Mouse (Mus musculus): ENCODE data around the gene Cacna1e. TPM values are rescaled to one million over a fixed set of nuclear protein-coding genes. Genes with fewer than 3 reads are reported as not detected.
A peak's percentile ranks its signal among the peaks of the same experiment; 100 is the strongest.

Cacna1e gene
- polyA plus RNA-seq, 1 experiment from 2014 or later = 0.02 TPM

GRCm38 (mm10) chr1:154802301-154802904 lies 81.9 kb downstream of the Cacna1e start:
- no peaks in the 10 kb centered on the region for H3K27me3 ChIP-seq
- no peaks in the 10 kb centered on the region for H3K9me3 ChIP-seq (replicated peaks)
- ATAC-seq (ENCODE audit: insufficient read depth) = no peak
- no peaks in the 10 kb centered on the region for H3K4me1 ChIP-seq (replicated peaks)
- no peak overlapping the region for H3K4me2 ChIP-seq
- no peak overlapping the region for H3K4me3 ChIP-seq (replicated peaks)
- no peaks in the 10 kb centered on the region for H3K36me3 ChIP-seq (replicated peaks)
- H3K9ac ChIP-seq = no peak overlapping the region
- no peak overlapping the region for H3K27ac ChIP-seq (replicated peaks)
- WGBS (ENCODE audit: insufficient replicate concordance) = 53% methylated on average over 5 of the region's 5 CpGs

GRCm38 (mm10) chr1:154799257-154799656 lies 85.0 kb downstream of the Cacna1e start:
- H3K4me1 ChIP-seq (replicated peaks) = no peaks in the 10 kb centered on the region
- no peaks in the 10 kb centered on the region for H3K9me3 ChIP-seq (replicated peaks)
- H3K36me3 ChIP-seq (replicated peaks) = no peaks in the 10 kb centered on the region
- no peak overlapping the region for H3K4me2 ChIP-seq
- H3K27ac ChIP-seq (replicated peaks) = no peak overlapping the region
- WGBS (ENCODE audit: insufficient replicate concordance) = 74% methylated on average over 31 of the region's 31 CpGs
- H3K4me3 ChIP-seq (replicated peaks) = no peak overlapping the region
- no peak for ATAC-seq (ENCODE audit: insufficient read depth)
- no peak overlapping the region for H3K9ac ChIP-seq
- no peaks in the 10 kb centered on the region for H3K27me3 ChIP-seq

GRCm38 (mm10) chr1:154798771-154799170 lies 85.5 kb downstream of the Cacna1e start:
- Histone ChIP-seq H3K9ac (no peak overlapping the region), H3K4me1 (replicated peaks) (no peaks in the 10 kb centered on the region), H3K36me3 (replicated peaks) (no peaks in the 10 kb centered on the region), H3K4me3 (replicated peaks) (no peak overlapping the region), H3K4me2 (no peak overlapping the region), H3K27me3 (no peaks in the 10 kb centered on the region), H3K9me3 (replicated peaks) (no peaks in the 10 kb centered on the region), H3K27ac (replicated peaks) (no peak overlapping the region)
- 51% methylated on average over 2 of the region's 2 CpGs for WGBS (ENCODE audit: insufficient replicate concordance)
- no peak for ATAC-seq (ENCODE audit: insufficient read depth)

- no peak for ATAC-seq (ENCODE audit: insufficient read depth)
- no peak overlapping the region for H3K27ac ChIP-seq (replicated peaks)
- H3K9me3 ChIP-seq (replicated peaks) = no peaks in the 10 kb centered on the region
- no peaks in the 10 kb centered on the region for H3K27me3 ChIP-seq
- H3K9ac ChIP-seq = no peak overlapping the region
- H3K4me2 ChIP-seq = no peak overlapping the region
- 50% methylated on average over 2 of the region's 2 CpGs for WGBS (ENCODE audit: insufficient replicate concordance)
- H3K4me3 ChIP-seq (replicated peaks) = no peak overlapping the region
- H3K4me1 ChIP-seq (replicated peaks) = 0 out of 2 replicates have a peak, but pooled peaks cover 2% of the 10 kb centered on the region
- H3K36me3 ChIP-seq (replicated peaks) = no peaks in the 10 kb centered on the region
These were observed 87.6 kb downstream of the Cacna1e start for GRCm38 (mm10) chr1:154796685-154797084.

- Histone ChIP-seq H3K36me3 (replicated peaks) (no peaks in the 10 kb centered on the region), H3K4me2 (no peak overlapping the region; the same call in 1 of the 2 replicates), H3K9me3 (replicated peaks) (no peaks in the 10 kb centered on the region), H3K4me3 (replicated peaks) (no peak overlapping the region), H3K9ac (no peak overlapping the region), H3K27ac (replicated peaks) (no peak overlapping the region), H3K4me1 (replicated peaks) (0 out of 2 replicates have a peak, but pooled peaks cover 5% of the 10 kb centered on the region), H3K27me3 (no peaks in the 10 kb centered on the region)
- ATAC-seq (ENCODE audit: insufficient read depth) = no peak
- 9% methylated on average over 8 of the region's 8 CpGs for WGBS (ENCODE audit: insufficient replicate concordance)
These were observed 89.8 kb downstream of the Cacna1e start for GRCm38 (mm10) chr1:154794518-154794951.

- Histone ChIP-seq H3K9ac (no peak overlapping the region), H3K36me3 (replicated peaks) (no peaks in the 10 kb centered on the region), H3K4me3 (replicated peaks) (no peak overlapping the region), H3K9me3 (replicated peaks) (no peaks in the 10 kb centered on the region), H3K27ac (replicated peaks) (no peak overlapping the region), H3K27me3 (no peaks in the 10 kb centered on the region), H3K4me1 (replicated peaks) (peaks cover 5% of the 10 kb centered on the region; the same call in 1 of the 2 replicates), H3K4me2 (no peak overlapping the region)
- ATAC-seq (ENCODE audit: insufficient read depth) = no peak
- 34% methylated on average over 13 of the region's 13 CpGs for WGBS (ENCODE audit: insufficient replicate concordance)
These were observed 92.6 kb downstream of the Cacna1e start for GRCm38 (mm10) chr1:154791544-154792174.

GRCm38 (mm10) chr1:154788491-154788890 lies 95.8 kb downstream of the Cacna1e start:
- H3K27me3 ChIP-seq = peaks cover 21% of the 10 kb centered on the region
- 71% methylated on average over 4 of the region's 4 CpGs for WGBS (ENCODE audit: insufficient replicate concordance)

GRCm38 (mm10) chr1:154788069-154788468 lies 96.2 kb downstream of the Cacna1e start:
- Histone ChIP-seq H3K27ac (replicated peaks) (no peak overlapping the region), H3K4me1 (replicated peaks) (peaks cover 8% of the 10 kb centered on the region; the same call in 1 of the 2 replicates), H3K36me3 (replicated peaks) (no peaks in the 10 kb centered on the region), H3K9ac (no peak overlapping the region), H3K4me3 (replicated peaks) (no peak overlapping the region), H3K27me3 (peaks cover 21% of the 10 kb centered on the region), H3K4me2 (no peak overlapping the region), H3K9me3 (replicated peaks) (no peaks in the 10 kb centered on the region)
- 4% methylated on average over 5 of the region's 5 CpGs for WGBS (ENCODE audit: insufficient replicate concordance)
- no peak for ATAC-seq (ENCODE audit: insufficient read depth)

More at GRCm38 (mm10) chr1:154788491-154788890, 95.8 kb downstream of the Cacna1e start:
- Histone ChIP-seq H3K27ac (replicated peaks) (no peak overlapping the region), H3K4me2 (no peak overlapping the region), H3K9ac (no peak overlapping the region), H3K9me3 (replicated peaks) (no peaks in the 10 kb centered on the region), H3K4me1 (replicated peaks) (peaks cover 8% of the 10 kb centered on the region; the same call in 1 of the 2 replicates), H3K36me3 (replicated peaks) (no peaks in the 10 kb centered on the region), H3K4me3 (replicated peaks) (no peak overlapping the region)
- ATAC-seq (ENCODE audit: insufficient read depth) = no peak

GRCm38 (mm10) chr1:154787418-154787817 lies 96.9 kb downstream of the Cacna1e start:
- WGBS (ENCODE audit: insufficient replicate concordance) = 24% methylated on average over 5 of the region's 5 CpGs
- Histone ChIP-seq H3K27ac (replicated peaks) (no peak overlapping the region), H3K4me3 (replicated peaks) (no peak overlapping the region), H3K36me3 (replicated peaks) (no peaks in the 10 kb centered on the region), H3K4me1 (replicated peaks) (peaks cover 8% of the 10 kb centered on the region; the same call in 1 of the 2 replicates), H3K27me3 (peaks cover 21% of the 10 kb centered on the region), H3K9me3 (replicated peaks) (no peaks in the 10 kb centered on the region), H3K9ac (no peak overlapping the region), H3K4me2 (no peak overlapping the region)
- no peak for ATAC-seq (ENCODE audit: insufficient read depth)

GRCm38 (mm10) chr1:154786243-154786669 lies 98.0 kb downstream of the Cacna1e start:
- Histone ChIP-seq H3K27me3 (peaks cover 21% of the 10 kb centered on the region), H3K27ac (replicated peaks) (no peak overlapping the region), H3K9me3 (replicated peaks) (no peaks in the 10 kb centered on the region), H3K36me3 (replicated peaks) (no peaks in the 10 kb centered on the region), H3K4me1 (replicated peaks) (peaks cover 2% of the 10 kb centered on the region; the same call in 1 of the 2 replicates), H3K9ac (no peak overlapping the region), H3K4me2 (peak overlapping the region; percentile 49), H3K4me3 (replicated peaks) (no peak overlapping the region; the same call in 1 of the 2 replicates)
- WGBS (ENCODE audit: insufficient replicate concordance) = 2% methylated on average over 4 of the region's 4 CpGs
- peak; percentile 19; the same call in 1 of the 2 replicates for ATAC-seq (ENCODE audit: insufficient read depth)

GRCm38 (mm10) chr1:154784862-154785261 lies 99.4 kb downstream of the Cacna1e start:
- no peak for ATAC-seq (ENCODE audit: insufficient read depth)
- Histone ChIP-seq H3K4me1 (replicated peaks) (peaks cover 2% of the 10 kb centered on the region; the same call in 1 of the 2 replicates), H3K36me3 (replicated peaks) (no peaks in the 10 kb centered on the region), H3K27me3 (peaks cover 21% of the 10 kb centered on the region), H3K4me2 (no peak overlapping the region), H3K4me3 (replicated peaks) (no peak overlapping the region), H3K9me3 (replicated peaks) (no peaks in the 10 kb centered on the region), H3K27ac (replicated peaks) (no peak overlapping the region), H3K9ac (no peak overlapping the region)
- 21% methylated on average over 12 of the region's 12 CpGs for WGBS (ENCODE audit: insufficient replicate concordance)
